ENCODE assay signal across 9 mouse cellular contexts in the genomic region with DNA sequence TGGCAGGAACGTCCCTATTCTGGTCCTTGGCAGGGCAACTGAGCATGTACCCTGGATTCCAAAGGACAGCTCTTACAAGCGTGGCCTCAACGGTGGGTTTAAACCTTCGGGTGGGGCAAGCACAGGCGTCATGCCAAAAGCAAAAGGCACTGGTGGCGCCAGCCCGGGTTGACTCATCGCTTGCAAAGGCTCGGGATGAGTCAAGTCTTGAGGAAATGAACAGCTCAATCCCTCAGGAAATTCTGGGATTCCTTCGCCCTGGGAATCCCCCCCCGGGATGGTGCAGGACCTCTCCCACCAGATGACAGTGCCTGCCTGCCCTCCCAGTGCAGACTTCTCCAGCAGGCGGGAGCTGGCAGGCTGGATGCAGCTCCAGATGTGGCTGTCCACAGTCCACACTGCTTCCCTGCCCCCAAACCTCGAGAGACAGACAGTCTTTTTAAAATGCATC. TPM values are rescaled to one million over a fixed set of nuclear protein-coding genes. Genes with fewer than 3 reads are reported as not detected.
DNase-seq lines count a peak whose midpoint lies in the region; ATAC-seq lines count a peak whose summit lies in the region.
"Had no signal": no experiment of that assay in that cellular context is flagged by ENCODE, and none has a peak within 500 bp of the region (broad histone marks: within the 10 kb centered on the region; RNA-seq: fewer than 3 reads in every experiment).

No protein-coding gene starts in this region.

- peak overlapping the region; percentile 16; the same call in 1 of the 2 replicates for H3K9ac ChIP-seq in intestine, embryonic 16.5 days (ENCODE audit: low read depth, low read length)
- no peak overlapping the region for H3K9ac ChIP-seq in limb, embryonic 13.5 days
- H3K9ac ChIP-seq in midbrain, embryonic 14.5 days (replicated peaks; ENCODE audit: low read length): no peak overlapping the region

- ATAC-seq in intestine, embryonic 16.5 days: peak; percentile 70; the same call in 1 of the 2 replicates
- ATAC-seq in limb, embryonic 13.5 days (ENCODE audit: low FRiP score, low read depth): no peak
- ATAC-seq in midbrain, embryonic 14.5 days (ENCODE audit: low FRiP score, low TSS enrichment): no peak

- peak overlapping the region; percentile 78 for H3K27ac ChIP-seq in intestine, embryonic 16.5 days (ENCODE audit: low read length)
- peak overlapping the region; percentile 65 for H3K27ac ChIP-seq in limb, embryonic 13.5 days
- H3K27ac ChIP-seq in midbrain, embryonic 14.5 days (replicated peaks; ENCODE audit: low read depth, low read length): peak overlapping the region; percentile 42; the same call in 1 of the 2 replicates

- H3K4me3 ChIP-seq in intestine, embryonic 16.5 days (ENCODE audit: low read length): no peak overlapping the region
- no peak overlapping the region for H3K4me3 ChIP-seq in limb, embryonic 13.5 days
- H3K4me3 ChIP-seq in midbrain, embryonic 14.5 days (replicated peaks; ENCODE audit: low read depth, low read length): no peak overlapping the region

- peaks cover 7% of the 10 kb centered on the region; the same call in 1 of the 2 replicates for H3K36me3 ChIP-seq in intestine, embryonic 16.5 days (ENCODE audit: control insufficient read depth, insufficient read depth, low read length)
- H3K36me3 ChIP-seq in limb, embryonic 13.5 days: peaks cover 23% of the 10 kb centered on the region
- peaks cover 5% of the 10 kb centered on the region; the same call in 1 of the 2 replicates for H3K36me3 ChIP-seq in midbrain, embryonic 14.5 days (ENCODE audit: control insufficient read depth, insufficient read depth, low read length)

- peak; percentile 43 to 60 for DNase-seq in layer of hippocampus, adult 18-20 months (ENCODE audit: low spot score in 2 of 2)
- DNase-seq in layer of hippocampus, adult 9-10 months (ENCODE audit: low spot score): no peak
- DNase-seq in cerebellum, postnatal 25 days: peak; percentile 60 to 69
- peak; percentile 98 for DNase-seq in heart, adult 11 months
- DNase-seq in midbrain, embryonic 14.5 days: no peak
- peak; percentile 73 to 82 for DNase-seq in urinary bladder, postnatal 36 days (ENCODE audit: low spot score in 2 of 2)

- WGBS in intestine, embryonic 16.5 days: 48% methylated on average over 13 of the region's 13 CpGs
- 67% methylated on average over 13 of the region's 13 CpGs for WGBS in limb, embryonic 13.5 days
- WGBS in midbrain, embryonic 14.5 days: 75% methylated on average over 13 of the region's 13 CpGs

- peaks cover 20% of the 10 kb centered on the region for H3K4me1 ChIP-seq in intestine, embryonic 16.5 days (ENCODE audit: control insufficient read depth, insufficient read depth, low read length)
- H3K4me1 ChIP-seq in limb, embryonic 13.5 days: peaks cover 68% of the 10 kb centered on the region
- peaks cover 5% of the 10 kb centered on the region; the same call in 1 of the 2 replicates for H3K4me1 ChIP-seq in midbrain, embryonic 14.5 days (ENCODE audit: control insufficient read depth, insufficient read depth, low read length)

- H3K4me2 ChIP-seq in intestine, embryonic 16.5 days (ENCODE audit: low read depth, low read length): 0 out of 2 replicates have a peak overlapping the region, but pooled peaks have one; percentile 1
- H3K4me2 ChIP-seq in limb, embryonic 13.5 days (replicated peaks): no peak overlapping the region
- H3K4me2 ChIP-seq in midbrain, embryonic 14.5 days (ENCODE audit: low read length): no peak overlapping the region

- no peaks in the 10 kb centered on the region for H3K9me3 ChIP-seq in intestine, embryonic 16.5 days (ENCODE audit: control insufficient read depth, low read length)
- H3K9me3 ChIP-seq in limb, embryonic 13.5 days: no peaks in the 10 kb centered on the region
- no peaks in the 10 kb centered on the region for H3K9me3 ChIP-seq in midbrain, embryonic 14.5 days (ENCODE audit: control insufficient read depth, low read length)

- no peaks in the 10 kb centered on the region for H3K27me3 ChIP-seq in intestine, embryonic 16.5 days (replicated peaks; ENCODE audit: control insufficient read depth, insufficient read depth, low read length)
- H3K27me3 ChIP-seq in limb, embryonic 13.5 days: no peaks in the 10 kb centered on the region
- no peaks in the 10 kb centered on the region for H3K27me3 ChIP-seq in midbrain, embryonic 14.5 days (ENCODE audit: control insufficient read depth, insufficient read depth, low read length)

RNA-seq across cellular contexts. Expression of gene Hacl1, which starts 28.1 kb away (rescaled TPM):
- total RNA-seq in layer of hippocampus, adult 18-20 months (2021): 1 to 10 TPM; 5.8 to 9.2 TPM
- polyA plus RNA-seq in intestine, embryonic 16.5 days (2015; fragmentation: Nextera tagmentation; extraction: Ambion mirVana): 19.9 and 26.1 TPM in 2 replicates
- 15.3 and 15.7 TPM in 2 replicates for polyA plus RNA-seq in limb, embryonic 13.5 days (2015; fragmentation: Nextera tagmentation; extraction: Ambion mirVana)
- polyA plus RNA-seq in midbrain, embryonic 14.5 days (2014; fragmentation: Nextera tagmentation; extraction: Ambion mirVana): 5.6 and 8.0 TPM in 2 replicates

RNA-seq across cellular contexts. Expression of gene Btd, which starts 28.4 kb away (rescaled TPM):
- total RNA-seq in layer of hippocampus, adult 18-20 months (2021): 10 to 100 TPM; 10.3 TPM
- polyA plus RNA-seq in intestine, embryonic 16.5 days (2015; fragmentation: Nextera tagmentation; extraction: Ambion mirVana): 30.0 and 31.2 TPM in 2 replicates
- polyA plus RNA-seq in limb, embryonic 13.5 days (2015; fragmentation: Nextera tagmentation; extraction: Ambion mirVana): 30.4 and 33.1 TPM in 2 replicates
- polyA plus RNA-seq in midbrain, embryonic 14.5 days (2014; fragmentation: Nextera tagmentation; extraction: Ambion mirVana): 11.7 and 11.9 TPM in 2 replicates

RNA-seq across cellular contexts. Expression of gene Gm49387, which starts 28.5 kb away (rescaled TPM):
- not detected for total RNA-seq in layer of hippocampus, adult 18-20 months (2021)
- polyA plus RNA-seq in intestine, embryonic 16.5 days (2015; fragmentation: Nextera tagmentation; extraction: Ambion mirVana): 3.0 and 4.3 TPM in 2 replicates
- 0.47 and 1.6 TPM in 2 replicates for polyA plus RNA-seq in limb, embryonic 13.5 days (2015; fragmentation: Nextera tagmentation; extraction: Ambion mirVana)
- 1.3 TPM in 1 of 2 replicates, not detected in the other for polyA plus RNA-seq in midbrain, embryonic 14.5 days (2014; fragmentation: Nextera tagmentation; extraction: Ambion mirVana)
- total RNA-seq: layer of hippocampus, adult 8-10 months had no signal

Comparison
In these comparisons a context has a peak if more than half of its experiments do, and no peak if none do; other contexts are left out.
1. DNase-seq: peak in layer of hippocampus, adult 18-20 months (2 of 2), cerebellum, postnatal 25 days (2 of 2), heart, adult 11 months (single experiment) and urinary bladder, postnatal 36 days (2 of 2); none in layer of hippocampus, adult 9-10 months (single experiment) and midbrain, embryonic 14.5 days (single experiment).
2. Peak in every context shown above with its lines, with median percentiles within 50 percentile points of each other: H3K27ac ChIP-seq.